Mouse (Mus musculus) 3134 (cell line): ENCODE results near the gene Plvap.
A peak's percentile ranks its signal among the peaks of the same experiment; 100 is the strongest.

ENCODE experiments used
- DNase-seq: peaks from one replicate; pipeline ENCODE4 v3.0.0-alpha.2; 2011; ENCODE audit warnings: low spot score; ENCODE audit not compliant: insufficient read length; ENCODE audit errors: extremely low read depth

The Plvap gene

GRCm38 (mm10) chr8:71468916-71469315 is 42.6 kb downstream of the Plvap start, which contains the start of gene Dda1:
Gene Dda1, plus strand, starts transcription at chr8:71469199.
- peak; percentile 98 for DNase-seq

DNA sequence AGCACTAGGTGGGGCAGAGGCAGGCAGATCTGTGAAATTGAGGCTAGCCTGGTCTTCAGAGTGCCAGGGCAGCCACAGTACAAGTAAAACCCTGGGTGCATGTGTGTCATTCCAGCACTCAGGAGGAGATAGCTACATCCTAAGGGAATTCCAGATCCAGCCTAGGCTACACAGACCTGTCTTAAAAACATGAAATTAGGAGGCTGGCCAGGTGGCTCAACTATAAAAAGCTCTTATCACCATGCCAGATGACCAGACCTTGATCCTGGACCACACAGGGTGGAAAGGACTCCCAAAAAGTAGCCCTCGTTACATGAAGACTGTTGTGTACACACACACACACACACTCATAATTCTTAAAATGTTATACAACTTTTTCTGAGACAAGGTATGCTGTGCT is 43.6 kb downstream of the Plvap start:
- no peak for DNase-seq

DNA sequence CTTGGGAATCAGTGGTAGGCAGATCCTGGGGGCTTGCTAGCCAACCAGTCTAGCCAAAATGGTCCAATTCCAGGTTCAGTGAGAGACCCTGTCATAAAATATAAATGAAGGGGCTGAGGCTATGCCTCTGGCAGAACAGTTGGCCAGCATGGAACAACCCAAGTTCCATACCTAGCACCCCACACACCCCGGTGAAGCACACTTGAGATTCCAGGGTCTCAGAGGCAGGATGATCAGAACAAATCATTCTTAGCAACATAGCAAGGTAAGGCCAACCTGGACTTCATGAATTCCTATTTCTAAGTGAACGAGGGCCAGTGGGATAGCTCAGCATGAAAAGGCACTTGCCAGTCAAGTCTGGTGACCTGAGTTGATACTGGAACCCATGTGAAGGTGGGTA is 44.4 kb downstream of the Plvap start:
- DNase-seq: no peak

GRCm38 (mm10) chr8:71466198-71466597 is 45.4 kb downstream of the Plvap start:
- DNase-seq: no peak

- DNase-seq: no peak
Observed at GRCm38 (mm10) chr8:71465733-71466132, 45.8 kb downstream of the Plvap start.

DNA sequence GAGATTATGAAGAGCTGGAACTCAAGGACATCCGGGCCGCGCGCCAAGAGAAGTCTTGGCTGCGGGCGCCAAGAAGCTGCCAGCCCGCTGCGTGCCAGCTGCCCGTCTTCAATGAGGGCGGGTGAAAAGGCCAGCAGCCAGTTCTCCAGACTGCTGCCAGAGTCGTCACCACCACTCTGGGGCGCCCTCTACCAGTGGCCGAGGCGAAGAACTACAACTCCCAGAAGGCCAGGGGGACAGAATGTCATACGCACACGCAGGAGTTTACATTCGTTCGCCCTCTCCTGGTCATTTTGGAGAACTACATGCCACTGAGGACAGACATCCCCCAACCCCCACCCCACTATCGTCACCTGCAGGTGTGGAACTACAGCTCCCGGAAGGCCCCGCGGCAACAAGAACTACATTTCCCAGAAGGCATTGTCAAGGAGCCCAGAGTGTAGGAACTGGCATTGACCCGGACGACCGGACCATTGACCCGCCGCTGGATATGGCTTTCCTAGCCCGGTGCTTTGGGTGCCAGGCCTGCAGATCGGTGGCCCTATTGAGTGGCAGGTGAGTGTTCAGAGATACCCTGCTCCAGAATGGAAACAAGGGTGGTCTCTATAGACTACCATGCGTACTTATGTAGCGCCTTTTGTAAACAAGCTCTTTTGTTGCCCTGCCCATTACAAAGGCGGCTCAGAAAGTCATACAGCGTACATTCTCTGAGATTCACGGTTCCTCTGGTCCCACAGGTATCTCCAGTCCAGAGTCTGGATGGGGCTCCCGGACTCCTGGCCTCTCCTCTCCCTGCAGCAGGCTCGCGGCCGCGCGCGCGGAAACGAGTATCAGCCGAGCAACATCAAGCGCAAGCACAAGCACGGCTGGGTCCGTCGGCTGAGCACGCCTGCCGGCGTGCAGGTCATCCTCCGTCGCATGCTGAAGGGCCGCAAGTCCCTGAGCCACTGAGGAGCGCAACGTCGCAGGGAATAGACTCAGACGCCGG is 46.7 kb downstream of the Plvap start, which contains the start of gene Mrpl34:
Gene Mrpl34 (plus strand): TSS at position 447 of the 988 bp plus-strand sequence.
- peak; percentile 99 for DNase-seq

GRCm38 (mm10) chr8:71463188-71464033 is 48.1 kb downstream of the Plvap start, which contains the start of gene Abhd8:
Gene Abhd8, minus strand, starts transcription at chr8:71463655.
- DNase-seq: peak; percentile 98

GRCm38 (mm10) chr8:71462786-71463185 is 48.8 kb downstream of the Plvap start:
- no peak for DNase-seq

GRCm38 (mm10) chr8:71462191-71462590 is 49.4 kb downstream of the Plvap start:
- no peak for DNase-seq

- no peak for DNase-seq
Observed at GRCm38 (mm10) chr8:71461152-71461840, 50.3 kb downstream of the Plvap start.

DNA sequence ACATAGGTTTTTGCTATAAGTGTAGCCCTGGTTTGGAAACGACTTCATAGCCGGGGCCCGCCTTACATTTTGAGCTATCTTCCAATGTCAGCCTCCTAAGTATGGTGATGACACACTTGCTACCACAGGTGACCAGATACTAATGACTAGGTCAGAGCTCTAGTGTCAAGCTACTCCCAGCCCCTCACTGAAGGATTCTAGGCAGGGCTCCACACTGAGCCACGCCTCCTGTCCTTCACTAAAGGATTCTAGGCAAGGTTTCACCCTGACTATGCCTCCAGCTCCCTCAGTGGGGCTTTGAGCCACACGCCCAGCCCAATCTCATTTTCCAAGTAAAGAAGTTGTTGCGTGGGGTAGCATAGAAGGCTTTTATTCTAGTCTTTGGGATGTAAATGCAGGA is 50.8 kb downstream of the Plvap start:
- DNase-seq: no peak

DNA sequence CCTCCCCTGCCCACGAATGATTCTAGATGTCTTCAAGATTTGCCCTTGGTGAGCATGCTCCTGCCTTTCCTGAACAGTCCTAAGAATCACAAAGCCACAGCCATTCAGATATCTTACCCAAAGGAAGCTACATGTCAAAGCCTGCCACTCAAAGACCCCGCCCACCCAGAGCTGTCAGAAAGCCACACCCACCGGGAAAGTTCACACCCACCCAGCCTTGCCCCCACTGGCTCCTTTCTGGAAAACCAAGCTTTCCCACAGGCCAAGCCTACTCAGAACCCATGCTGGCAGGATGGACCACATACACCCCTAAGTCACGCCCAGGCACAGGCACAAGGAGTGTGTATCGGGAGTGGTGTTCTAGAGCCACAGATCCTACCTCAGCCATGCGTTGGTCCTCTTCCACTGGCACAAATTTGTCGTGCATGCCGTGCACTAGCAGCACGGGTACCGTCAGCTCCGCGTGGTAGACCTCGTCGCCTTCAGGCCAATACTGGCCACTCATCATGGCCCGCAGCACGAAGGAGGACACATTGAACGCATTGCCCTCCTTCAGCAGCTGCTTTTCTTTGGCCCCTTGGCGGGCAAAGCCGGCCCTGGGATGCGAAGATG is 53.8 kb downstream of the Plvap start:
- DNase-seq: peak; percentile 55

DNA sequence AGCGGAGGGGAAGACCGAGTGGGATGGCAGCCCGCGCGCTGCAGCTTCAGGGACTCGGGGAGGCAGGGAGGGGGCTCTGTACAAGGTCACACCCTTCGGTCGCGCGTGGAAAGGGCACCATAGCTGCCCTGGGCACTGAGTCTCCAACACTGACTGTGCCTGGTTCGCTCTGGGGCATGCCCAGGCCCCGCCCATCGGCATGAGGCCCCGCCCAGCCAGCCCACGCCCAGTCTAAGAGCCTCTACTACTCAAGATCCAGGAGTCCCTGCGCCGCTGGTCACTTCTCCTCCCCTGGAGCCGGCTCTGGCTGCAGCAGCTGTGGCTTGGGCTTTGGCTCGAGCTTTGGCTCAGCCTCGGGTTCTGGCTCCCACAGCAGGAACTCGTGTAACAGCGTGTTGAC is 54.6 kb downstream of the Plvap start:
- peak; percentile 89 for DNase-seq

GRCm38 (mm10) chr8:71454668-71455067 is 56.9 kb downstream of the Plvap start:
- DNase-seq: no peak

DNA sequence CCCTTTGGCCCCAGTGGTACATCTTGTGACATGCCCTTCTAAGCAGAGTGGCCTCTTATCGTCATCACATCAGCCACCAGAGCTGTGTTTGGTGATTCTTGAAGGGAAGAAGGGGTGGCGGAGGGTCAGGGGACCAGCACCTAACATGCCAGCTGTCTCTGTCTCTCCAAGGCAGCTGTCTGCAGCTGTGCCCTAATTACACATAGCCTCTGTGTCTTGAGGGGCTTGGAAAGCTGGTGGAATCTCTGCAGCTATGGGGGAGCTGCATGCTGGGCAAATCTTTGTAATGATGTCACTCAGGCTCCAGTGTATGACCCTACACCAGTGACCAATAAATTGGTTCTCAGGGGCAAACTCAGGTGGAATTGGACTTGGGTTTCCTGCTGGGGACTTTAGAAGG is 58.9 kb downstream of the Plvap start:
- no peak for DNase-seq

- no peak for DNase-seq
Observed at GRCm38 (mm10) chr8:71451777-71452176, 59.8 kb downstream of the Plvap start.

- DNase-seq: no peak
Observed at GRCm38 (mm10) chr8:71451337-71451736, 60.2 kb downstream of the Plvap start.
